Mouse (Mus musculus): ENCODE data around the gene Pgbd5. TPM values are rescaled to one million over a fixed set of nuclear protein-coding genes. Genes with fewer than 3 reads are reported as not detected.

Pgbd5 gene
- polyA plus RNA-seq, 1 experiment from 2014 or later = 2.1 TPM

DNA sequence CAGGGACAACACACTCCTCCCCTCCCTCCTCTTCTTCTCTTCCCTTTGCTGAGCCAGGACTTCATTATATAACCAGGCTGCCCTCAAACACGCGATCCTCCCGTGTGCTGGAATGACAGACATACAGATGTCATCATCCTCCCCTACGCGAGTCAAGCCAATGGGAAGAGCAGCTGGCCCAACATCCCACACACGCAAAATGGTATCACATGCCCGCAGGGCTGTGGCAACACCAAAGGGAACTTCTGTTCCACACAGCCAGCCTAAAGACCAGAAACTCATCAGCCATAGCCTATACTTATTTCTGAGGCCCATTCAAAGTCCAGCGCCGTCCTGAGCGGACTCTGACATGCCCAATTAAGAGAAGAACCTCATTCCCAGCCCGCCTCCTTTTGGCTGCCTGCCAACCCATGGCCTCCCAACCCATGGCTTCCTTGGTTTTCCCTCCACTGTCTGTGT is 40.0 kb downstream of the Pgbd5 start:
- Histone ChIP-seq H3K9ac (no peak overlapping the region), H3K4me3 (replicated peaks) (no peak overlapping the region), H3K9me3 (replicated peaks) (no peaks in the 10 kb centered on the region), H3K27me3 (no peaks in the 10 kb centered on the region), H3K4me1 (peaks cover 12% of the 10 kb centered on the region), H3K4me2 (replicated peaks) (no peak overlapping the region), H3K27ac (replicated peaks) (no peak overlapping the region), H3K36me3 (no peaks in the 10 kb centered on the region)
- WGBS = 73% methylated on average over 11 of the region's 11 CpGs
- no peak for ATAC-seq (ENCODE audit: insufficient number of reproducible peaks, low FRiP score, low TSS enrichment, low read depth)

DNA sequence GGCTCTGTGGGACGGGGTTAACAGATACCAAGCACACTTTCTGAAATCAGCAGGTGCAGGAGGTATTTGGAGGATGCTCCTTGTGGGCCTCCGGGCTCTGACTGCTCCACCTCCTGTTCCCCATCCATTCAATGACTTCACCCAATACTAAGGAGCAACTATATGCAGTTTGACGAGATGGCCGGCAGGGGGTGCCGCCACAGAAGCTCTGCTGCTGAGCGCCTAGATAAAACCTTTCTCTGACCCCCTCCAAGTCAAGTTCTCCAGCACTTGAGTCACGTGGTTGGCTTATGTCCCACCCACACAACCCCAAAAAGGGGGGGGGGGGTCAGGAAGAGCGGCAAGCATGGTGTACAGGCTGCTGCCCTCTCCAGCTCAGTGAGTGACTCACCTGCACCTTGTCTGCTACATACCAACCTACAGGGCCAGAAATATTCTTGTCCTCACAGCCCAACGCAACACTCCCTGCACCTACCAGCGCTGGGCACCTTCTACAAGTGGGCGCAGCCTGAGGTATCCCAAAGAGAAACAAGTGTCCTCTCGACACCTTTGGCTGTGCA is 40.5 kb downstream of the Pgbd5 start:
- Histone ChIP-seq H3K4me1 (peaks cover 12% of the 10 kb centered on the region), H3K36me3 (no peaks in the 10 kb centered on the region), H3K4me2 (replicated peaks) (no peak overlapping the region), H3K27me3 (no peaks in the 10 kb centered on the region), H3K9ac (no peak overlapping the region), H3K27ac (replicated peaks) (no peak overlapping the region), H3K9me3 (replicated peaks) (no peaks in the 10 kb centered on the region), H3K4me3 (replicated peaks) (no peak overlapping the region)
- WGBS = 32% methylated on average over 12 of the region's 12 CpGs
- ATAC-seq (ENCODE audit: insufficient number of reproducible peaks, low FRiP score, low TSS enrichment, low read depth) = no peak

DNA sequence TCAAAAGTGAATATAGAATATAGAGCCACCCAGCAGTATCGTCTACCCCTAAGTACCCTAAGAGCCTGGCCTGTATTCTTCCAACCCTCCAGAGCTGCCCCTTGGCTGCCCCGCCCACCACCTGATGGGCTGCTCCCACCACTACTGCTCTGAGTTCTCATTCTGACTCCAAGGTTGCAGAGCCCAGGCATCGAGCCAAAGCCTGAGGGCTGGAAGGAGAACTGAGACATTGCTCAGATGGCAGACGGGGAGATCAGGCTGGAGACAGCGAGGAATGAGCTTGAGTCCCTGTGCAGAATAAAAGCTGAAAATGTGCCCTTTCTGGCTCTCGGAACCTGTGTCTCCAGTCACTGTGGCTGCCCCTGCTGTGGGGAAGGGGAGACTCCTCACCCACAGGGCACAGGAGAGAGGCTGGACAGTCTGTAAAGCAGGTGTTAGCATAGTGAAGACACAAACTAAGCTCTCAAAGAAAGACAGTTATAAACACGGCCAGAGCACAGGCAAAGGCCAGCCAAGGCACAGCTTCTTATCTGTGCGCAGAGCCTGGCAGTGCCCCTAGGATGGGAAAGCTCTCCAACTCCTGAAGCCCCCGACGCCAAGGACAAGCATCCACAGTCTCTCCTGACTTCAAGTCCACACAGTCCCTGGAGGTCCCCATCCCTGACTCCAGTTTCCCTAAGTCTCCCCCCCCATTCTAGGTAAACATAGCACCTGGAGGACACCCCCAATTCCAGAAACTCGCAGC is 42.0 kb downstream of the Pgbd5 start:
- WGBS = 59% methylated on average over 11 of the region's 11 CpGs
- Histone ChIP-seq H3K9me3 (replicated peaks) (no peaks in the 10 kb centered on the region), H3K4me2 (replicated peaks) (no peak overlapping the region), H3K36me3 (no peaks in the 10 kb centered on the region), H3K9ac (no peak overlapping the region), H3K4me3 (replicated peaks) (no peak overlapping the region), H3K27ac (replicated peaks) (no peak overlapping the region), H3K27me3 (no peaks in the 10 kb centered on the region), H3K4me1 (peaks cover 25% of the 10 kb centered on the region)
- no peak for ATAC-seq (ENCODE audit: insufficient number of reproducible peaks, low FRiP score, low TSS enrichment, low read depth)

DNA sequence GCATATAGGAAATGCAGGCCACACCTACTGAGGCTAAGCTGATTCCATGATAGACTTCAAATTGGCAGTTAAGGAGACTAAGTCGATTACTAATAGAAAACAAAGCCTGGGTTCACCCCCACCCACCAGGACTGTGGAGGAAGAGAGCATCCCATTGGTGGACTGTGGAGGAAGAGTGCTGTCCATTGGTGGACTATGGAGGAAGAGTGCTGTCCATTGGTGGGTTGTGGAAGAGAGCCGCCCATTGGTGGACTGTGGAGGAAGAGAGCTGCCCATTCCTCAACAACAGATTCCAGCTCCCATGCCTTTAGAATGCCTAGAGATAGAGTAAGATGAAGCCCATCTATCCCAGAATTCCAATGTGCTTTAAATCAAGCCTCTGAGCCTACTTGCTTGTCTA is 42.9 kb downstream of the Pgbd5 start:
- Histone ChIP-seq H3K4me2 (replicated peaks) (no peak overlapping the region), H3K4me1 (peaks cover 25% of the 10 kb centered on the region), H3K4me3 (replicated peaks) (no peak overlapping the region), H3K27ac (replicated peaks) (no peak overlapping the region), H3K9ac (no peak overlapping the region), H3K36me3 (no peaks in the 10 kb centered on the region), H3K9me3 (replicated peaks) (no peaks in the 10 kb centered on the region), H3K27me3 (no peaks in the 10 kb centered on the region)
- no peak for ATAC-seq (ENCODE audit: insufficient number of reproducible peaks, low FRiP score, low TSS enrichment, low read depth)
- 78% methylated on average over 2 of the region's 2 CpGs for WGBS

DNA sequence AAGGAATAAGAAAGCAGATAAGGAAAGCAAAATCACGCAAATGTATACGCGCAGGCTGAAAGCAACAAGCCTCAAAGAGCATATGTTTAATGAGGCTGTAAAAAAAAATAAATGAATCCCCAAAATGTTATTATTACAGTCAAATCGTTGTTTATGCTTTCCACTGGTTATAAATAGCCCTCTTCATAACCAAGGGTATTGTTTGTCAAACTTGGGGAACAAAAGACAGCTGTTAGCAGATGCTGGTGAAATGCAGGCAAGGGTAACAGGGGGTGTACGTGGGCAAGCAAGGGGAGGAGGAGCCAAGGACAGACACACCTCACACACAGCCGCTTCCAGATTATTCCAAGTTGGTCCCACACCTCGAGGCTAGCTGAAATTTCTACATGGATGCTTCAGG is 44.1 kb downstream of the Pgbd5 start:
- no peak for ATAC-seq (ENCODE audit: insufficient number of reproducible peaks, low FRiP score, low TSS enrichment, low read depth)
- 67% methylated on average over 7 of the region's 7 CpGs for WGBS
- H3K4me1 ChIP-seq = peaks cover 25% of the 10 kb centered on the region
- no peak overlapping the region for H3K4me3 ChIP-seq (replicated peaks)
- no peaks in the 10 kb centered on the region for H3K27me3 ChIP-seq
- no peak overlapping the region for H3K4me2 ChIP-seq (replicated peaks)
- H3K9ac ChIP-seq = no peak overlapping the region
- H3K27ac ChIP-seq (replicated peaks) = no peak overlapping the region
- H3K36me3 ChIP-seq = no peaks in the 10 kb centered on the region
- H3K9me3 ChIP-seq (replicated peaks) = no peaks in the 10 kb centered on the region

DNA sequence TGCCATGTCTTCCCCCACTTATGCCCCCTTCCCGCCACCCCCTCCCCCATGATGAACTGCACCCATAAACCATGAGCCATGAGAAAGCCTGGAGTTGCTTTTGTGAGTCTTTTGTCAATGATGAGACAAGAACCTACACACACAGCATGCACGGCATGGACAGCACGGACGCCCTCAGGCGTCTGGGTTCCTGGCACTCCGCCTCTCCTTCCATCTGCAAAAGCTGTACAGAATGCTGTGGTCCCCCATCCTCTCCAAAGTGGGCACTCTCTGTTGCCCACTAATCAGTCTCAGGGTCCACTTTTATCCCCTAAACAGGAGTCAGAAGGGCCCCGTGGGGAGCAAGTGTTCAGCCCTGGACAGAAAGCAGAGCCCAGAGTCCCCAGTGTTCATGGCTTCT is 44.5 kb downstream of the Pgbd5 start:
- Histone ChIP-seq H3K9ac (no peak overlapping the region), H3K4me1 (peaks cover 25% of the 10 kb centered on the region), H3K27ac (replicated peaks) (no peak overlapping the region), H3K27me3 (no peaks in the 10 kb centered on the region), H3K36me3 (no peaks in the 10 kb centered on the region), H3K4me2 (replicated peaks) (no peak overlapping the region), H3K4me3 (replicated peaks) (no peak overlapping the region), H3K9me3 (replicated peaks) (no peaks in the 10 kb centered on the region)
- WGBS = 74% methylated on average over 7 of the region's 7 CpGs
- ATAC-seq (ENCODE audit: insufficient number of reproducible peaks, low FRiP score, low TSS enrichment, low read depth) = no peak

DNA sequence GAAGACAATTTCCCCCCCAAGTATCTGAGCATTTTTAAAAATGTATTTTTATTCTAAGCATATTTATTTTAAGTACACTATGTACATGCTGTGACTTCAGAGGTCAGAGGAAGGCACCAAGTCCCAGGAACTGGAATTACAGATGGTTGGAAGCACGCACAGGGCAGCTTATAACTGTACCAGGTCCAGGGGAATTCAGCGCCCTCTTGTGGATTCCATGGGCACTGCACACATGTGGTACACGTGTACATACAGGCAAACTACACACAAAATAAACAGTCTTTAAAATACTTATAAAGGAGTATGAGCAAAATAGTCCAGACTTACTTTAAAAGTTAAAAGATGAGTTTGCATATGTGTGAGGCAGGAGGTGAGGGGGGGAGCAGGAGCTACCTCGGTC is 45.5 kb downstream of the Pgbd5 start:
- H3K4me1 ChIP-seq = peaks cover 23% of the 10 kb centered on the region
- H3K4me3 ChIP-seq (replicated peaks) = no peak overlapping the region
- H3K4me2 ChIP-seq (replicated peaks) = no peak overlapping the region
- H3K36me3 ChIP-seq = no peaks in the 10 kb centered on the region
- H3K9me3 ChIP-seq (replicated peaks) = no peaks in the 10 kb centered on the region
- no peak overlapping the region for H3K27ac ChIP-seq (replicated peaks)
- 86% methylated on average over 4 of the region's 4 CpGs for WGBS
- no peak for ATAC-seq (ENCODE audit: insufficient number of reproducible peaks, low FRiP score, low TSS enrichment, low read depth)
- H3K27me3 ChIP-seq = no peaks in the 10 kb centered on the region
- no peak overlapping the region for H3K9ac ChIP-seq

DNA sequence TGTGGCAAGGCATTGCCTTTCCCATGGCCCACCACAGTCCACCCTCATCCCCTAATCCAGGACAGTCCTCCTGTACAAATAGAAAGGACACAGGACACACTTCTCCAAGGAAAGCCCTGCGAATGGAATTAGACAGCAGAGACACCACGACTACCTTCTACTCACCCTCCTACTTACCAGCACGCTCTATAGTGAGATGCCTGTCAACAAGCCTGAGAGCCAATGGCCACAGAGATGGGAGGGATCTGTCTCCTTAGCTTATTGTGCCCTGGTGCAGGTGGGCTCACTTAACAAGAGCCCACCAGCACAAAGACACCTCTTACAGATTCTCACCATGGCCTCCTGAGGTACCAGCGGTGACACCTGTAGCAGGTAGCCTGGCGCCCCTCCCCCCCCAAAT is 46.4 kb downstream of the Pgbd5 start:
- Histone ChIP-seq H3K36me3 (no peaks in the 10 kb centered on the region), H3K27me3 (no peaks in the 10 kb centered on the region), H3K4me3 (replicated peaks) (no peak overlapping the region), H3K4me2 (replicated peaks) (no peak overlapping the region), H3K4me1 (peaks cover 21% of the 10 kb centered on the region), H3K9ac (no peak overlapping the region), H3K27ac (replicated peaks) (peak overlapping the region; percentile 12; the same call in 1 of the 2 replicates), H3K9me3 (replicated peaks) (no peaks in the 10 kb centered on the region)
- ATAC-seq (ENCODE audit: insufficient number of reproducible peaks, low FRiP score, low TSS enrichment, low read depth) = no peak
- 75% methylated on average over 5 of the region's 5 CpGs for whole genome bisulfite sequencing

DNA sequence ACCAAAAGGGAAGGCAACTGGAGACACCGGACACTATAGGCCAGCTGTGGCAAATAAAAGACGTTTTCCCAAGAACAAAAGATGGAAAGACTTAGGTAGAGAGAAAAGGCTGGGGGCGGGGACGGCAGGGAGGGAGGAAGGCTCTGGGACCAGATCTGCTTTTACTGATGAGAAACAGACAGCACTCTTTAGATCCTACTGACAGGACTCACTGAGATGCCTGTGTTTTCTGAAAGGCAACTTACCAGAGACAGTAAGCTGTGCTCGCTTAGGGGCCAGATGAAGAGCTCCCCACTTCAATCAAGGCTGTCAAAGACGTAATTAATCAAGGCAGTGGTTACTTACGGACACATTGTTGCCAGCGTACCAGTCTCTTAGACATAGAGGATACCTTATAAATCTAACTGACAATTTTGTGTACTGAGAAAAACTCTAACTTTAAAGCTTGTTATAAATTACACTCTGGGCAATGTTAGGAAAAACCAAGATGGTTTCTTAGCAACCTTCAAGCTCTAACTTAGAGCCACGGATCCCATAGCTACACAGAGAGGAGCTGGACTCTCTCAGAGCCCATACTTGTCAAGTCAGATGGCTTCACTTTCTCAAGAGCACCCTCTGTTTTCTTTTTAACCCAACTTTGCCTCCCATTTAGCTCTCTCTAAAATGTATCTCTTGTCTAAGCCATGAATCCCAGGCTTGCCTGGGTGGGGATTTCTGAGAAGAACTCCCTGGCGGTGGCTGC is 47.0 kb downstream of the Pgbd5 start:
- Histone ChIP-seq H3K27me3 (no peaks in the 10 kb centered on the region), H3K36me3 (no peaks in the 10 kb centered on the region), H3K4me3 (replicated peaks) (no peak overlapping the region), H3K9ac (no peak overlapping the region), H3K27ac (replicated peaks) (peak overlapping the region; percentile 12; the same call in 1 of the 2 replicates), H3K4me1 (peaks cover 15% of the 10 kb centered on the region), H3K9me3 (replicated peaks) (no peaks in the 10 kb centered on the region), H3K4me2 (replicated peaks) (no peak overlapping the region)
- WGBS = 36% methylated on average over 10 of the region's 10 CpGs
- no peak for ATAC-seq (ENCODE audit: insufficient number of reproducible peaks, low FRiP score, low TSS enrichment, low read depth)

DNA sequence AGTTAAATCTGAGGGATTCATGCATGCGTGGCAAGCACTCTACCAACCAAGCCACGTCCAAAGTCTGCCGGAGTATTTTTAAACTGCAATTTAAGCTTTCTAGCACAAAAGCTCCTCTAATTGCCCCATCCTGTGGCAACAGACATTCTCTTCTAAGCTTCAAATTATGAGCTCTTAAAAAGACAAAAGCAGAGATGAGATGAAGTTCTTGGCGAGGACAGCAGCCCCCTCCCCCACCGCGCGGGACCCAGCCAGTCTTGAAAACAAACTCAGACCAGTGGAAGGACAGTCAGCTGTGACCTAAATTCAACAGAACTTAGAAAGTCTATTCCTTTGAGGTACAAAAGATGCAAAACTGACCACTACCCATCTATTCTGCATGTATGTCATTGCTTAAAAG is 48.3 kb downstream of the Pgbd5 start:
- Histone ChIP-seq H3K4me1 (peaks cover 13% of the 10 kb centered on the region), H3K9me3 (replicated peaks) (no peaks in the 10 kb centered on the region), H3K4me2 (replicated peaks) (no peak overlapping the region), H3K4me3 (replicated peaks) (no peak overlapping the region), H3K36me3 (no peaks in the 10 kb centered on the region), H3K27me3 (no peaks in the 10 kb centered on the region), H3K9ac (no peak overlapping the region), H3K27ac (replicated peaks) (no peak overlapping the region)
- ATAC-seq (ENCODE audit: insufficient number of reproducible peaks, low FRiP score, low TSS enrichment, low read depth) = no peak
- 80% methylated on average over 7 of the region's 7 CpGs for WGBS

DNA sequence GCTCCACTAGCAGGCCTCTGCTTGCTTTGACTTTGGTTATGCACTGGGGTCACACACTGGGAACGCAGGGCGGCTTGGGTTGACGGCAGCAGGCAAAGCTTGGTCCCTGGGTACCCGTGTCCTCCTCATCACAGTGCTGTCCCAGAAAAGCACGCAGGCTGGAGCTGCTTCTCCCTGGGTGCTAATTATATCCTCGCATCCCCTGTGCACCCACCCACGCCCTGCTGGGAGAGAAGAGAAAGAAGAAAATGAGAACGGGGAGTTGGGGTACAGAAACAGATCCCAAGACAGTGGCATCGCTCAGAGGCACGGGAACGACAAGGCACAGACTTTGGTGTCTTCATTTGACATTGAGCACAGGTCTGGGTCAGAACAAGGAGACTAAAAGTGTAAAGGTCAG is 50.0 kb downstream of the Pgbd5 start:
- Histone ChIP-seq H3K4me3 (replicated peaks) (no peak overlapping the region), H3K36me3 (no peaks in the 10 kb centered on the region), H3K27ac (replicated peaks) (no peak overlapping the region), H3K4me1 (peaks cover 16% of the 10 kb centered on the region), H3K9ac (no peak overlapping the region), H3K27me3 (no peaks in the 10 kb centered on the region), H3K4me2 (replicated peaks) (no peak overlapping the region), H3K9me3 (replicated peaks) (no peaks in the 10 kb centered on the region)
- no peak for ATAC-seq (ENCODE audit: insufficient number of reproducible peaks, low FRiP score, low TSS enrichment, low read depth)
- 84% methylated on average over 11 of the region's 11 CpGs for whole genome bisulfite sequencing
